Mouse (Mus musculus): ENCODE results near the gene Tspan18.
A peak's percentile ranks its signal among the peaks of the same experiment; 100 is the strongest.

Tspan18 gene

DNA sequence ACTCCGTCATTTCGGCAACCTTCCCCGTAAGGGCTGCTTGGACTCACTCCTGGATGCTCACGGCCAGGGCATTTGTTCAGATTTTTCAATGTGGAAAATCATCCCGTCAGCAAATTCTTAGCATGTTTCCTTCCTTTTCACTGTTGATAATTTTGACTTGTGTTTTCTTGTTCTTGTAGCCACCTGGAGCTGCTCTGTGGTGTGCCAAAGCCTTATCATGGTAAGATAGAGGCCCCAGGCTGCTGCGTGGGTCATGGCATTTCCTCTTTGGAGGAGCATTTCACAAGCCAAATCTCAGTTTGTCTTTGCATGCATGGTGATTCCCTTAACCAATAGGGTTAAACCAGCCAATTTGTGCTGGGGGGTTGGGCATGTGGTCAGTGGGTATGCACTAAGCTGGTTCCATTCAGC lies 182.1 kb downstream of the Tspan18 start:
- peak in 1 of 2 experiments; percentile 53 for DNase-seq

Measured in cerebellum, postnatal 36 days (tissue).